Mouse (Mus musculus): ENCODE data around the gene Fabp7.

The Fabp7 gene

GRCm38 (mm10) chr10:57795542-57795941 is 10.9 kb downstream of the Fabp7 start:
- in situ Hi-C loops (cut with MboI, MseI) = loop anchor here in 1 of 2 experiments (5.0 to 10.0 kb wide), 2 partner anchors 42 to 51 kb away; no protein-coding TSS in a partner anchor

- in situ Hi-C loops (cut with MboI, MseI) = loop anchor here in 1 of 2 experiments (5.0 to 10.0 kb wide), 2 partner anchors 41 to 51 kb away; no protein-coding TSS in a partner anchor
These were observed 11.4 kb downstream of the Fabp7 start for GRCm38 (mm10) chr10:57796057-57796456.

GRCm38 (mm10) chr10:57799486-57799885 is 14.8 kb downstream of the Fabp7 start:
- in situ Hi-C loops (cut with MboI, MseI) = loop anchor here in 1 of 2 experiments (5.0 to 10.0 kb wide), 2 partner anchors 38 to 55 kb away; no protein-coding TSS in a partner anchor

GRCm38 (mm10) chr10:57807754-57808153 is 23.1 kb downstream of the Fabp7 start:
- in situ Hi-C loops (cut with MboI, MseI) = no loop called here

DNA sequence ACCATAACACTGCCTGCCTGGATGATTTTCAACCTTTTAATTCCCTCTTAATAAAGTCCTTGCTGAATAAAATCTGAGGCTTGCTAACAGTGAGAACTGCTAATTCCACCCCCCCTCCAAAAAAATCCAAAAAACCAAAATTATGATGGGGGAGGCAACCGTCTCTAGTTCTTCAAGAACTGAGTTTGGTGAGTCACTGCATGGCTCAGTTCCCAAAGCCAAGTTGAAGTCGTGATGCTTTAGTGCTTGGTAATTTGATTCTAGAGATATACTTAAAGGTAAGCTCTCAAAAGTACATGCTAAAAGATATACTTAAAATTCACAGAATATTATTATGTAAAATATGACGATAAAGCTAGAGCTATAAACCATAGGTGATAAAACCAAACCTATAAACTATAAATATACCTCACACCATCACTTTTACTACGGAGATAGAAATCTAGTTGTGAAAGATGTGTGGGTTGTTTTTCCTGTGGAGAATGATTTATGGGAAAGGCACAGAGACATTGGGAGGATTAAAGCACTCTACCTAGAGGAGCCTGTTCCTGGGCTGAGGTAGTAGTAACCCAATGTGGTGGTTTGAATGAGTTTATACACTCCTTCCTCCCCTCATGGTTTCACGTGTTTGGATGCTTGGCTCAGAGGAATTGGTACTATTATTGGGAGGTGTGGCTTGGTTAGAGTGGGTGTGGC is 27.6 kb downstream of the Fabp7 start:
- in situ Hi-C loops (cut with MboI, MseI) = no loop called here

GRCm38 (mm10) chr10:57814295-57814694 is 29.6 kb downstream of the Fabp7 start:
- in situ Hi-C loops (cut with MboI, MseI) = no loop called here

DNA sequence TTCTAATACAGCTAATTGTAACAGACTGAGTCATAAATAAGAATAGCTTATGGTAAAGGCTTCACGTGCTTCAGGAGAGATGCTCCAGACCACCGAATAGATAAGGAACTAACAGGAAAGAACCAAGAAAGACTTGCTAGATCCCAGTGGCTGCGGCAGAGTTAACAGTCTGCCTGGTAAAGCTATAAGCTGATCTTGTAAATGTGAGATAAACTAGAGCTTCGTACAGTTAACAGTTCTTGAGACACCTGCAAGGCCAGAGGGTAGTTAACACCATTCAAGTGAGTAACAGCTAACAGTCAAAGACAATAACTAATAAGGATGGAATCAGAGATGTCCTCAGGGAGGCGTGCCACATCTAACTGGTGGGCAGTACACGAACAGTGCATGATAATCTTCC is 31.2 kb downstream of the Fabp7 start:
- in situ Hi-C loops (cut with MboI, MseI) = no loop called here

DNA sequence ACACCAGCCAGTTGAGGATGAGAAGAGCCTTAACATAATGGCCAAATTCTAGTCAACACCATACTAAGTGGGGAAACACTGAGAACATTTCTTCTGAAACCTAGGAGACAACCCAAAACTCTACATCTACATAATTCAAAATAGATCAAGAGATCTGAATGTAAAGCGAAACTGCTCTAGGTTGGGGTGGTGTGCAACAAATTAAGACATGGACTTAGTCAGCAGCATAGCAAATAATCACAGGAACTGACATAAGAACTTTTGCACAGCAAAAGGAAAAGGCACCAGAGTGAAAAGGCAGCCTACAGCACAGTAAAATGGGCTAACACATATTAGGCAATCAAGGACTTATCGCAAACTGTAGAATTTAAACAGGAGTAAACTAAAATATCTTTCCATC is 34.5 kb downstream of the Fabp7 start:
- in situ Hi-C loops (cut with MboI, MseI) = no loop called here

DNA sequence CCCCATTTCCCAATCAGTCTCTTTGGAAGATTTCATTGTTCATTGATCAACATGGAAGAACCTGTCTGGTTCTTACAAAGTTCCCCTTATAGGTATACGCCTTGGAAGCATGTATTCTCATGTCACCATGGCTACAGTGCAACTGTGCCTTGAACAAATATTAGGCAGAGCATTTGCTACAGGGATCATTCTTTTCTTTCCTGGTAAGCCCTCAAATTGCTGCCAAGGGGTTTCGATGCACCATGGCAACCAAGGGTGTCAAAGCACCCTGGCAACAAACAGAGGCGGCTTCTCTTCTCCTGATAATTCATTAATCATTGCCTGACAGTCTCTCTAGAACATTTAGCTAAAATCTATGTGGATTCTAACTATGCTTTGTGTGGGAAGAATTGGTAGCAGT is 37.8 kb downstream of the Fabp7 start:
- in situ Hi-C loops (cut with MboI, MseI) = no loop called here

GRCm38 (mm10) chr10:57828649-57829048 is 44.0 kb downstream of the Fabp7 start:
- in situ Hi-C loops (cut with MboI, MseI) = loop anchor here in 1 of 2 experiments (5.0 kb wide), 1 partner anchor 356 kb away; no protein-coding TSS in a partner anchor

DNA sequence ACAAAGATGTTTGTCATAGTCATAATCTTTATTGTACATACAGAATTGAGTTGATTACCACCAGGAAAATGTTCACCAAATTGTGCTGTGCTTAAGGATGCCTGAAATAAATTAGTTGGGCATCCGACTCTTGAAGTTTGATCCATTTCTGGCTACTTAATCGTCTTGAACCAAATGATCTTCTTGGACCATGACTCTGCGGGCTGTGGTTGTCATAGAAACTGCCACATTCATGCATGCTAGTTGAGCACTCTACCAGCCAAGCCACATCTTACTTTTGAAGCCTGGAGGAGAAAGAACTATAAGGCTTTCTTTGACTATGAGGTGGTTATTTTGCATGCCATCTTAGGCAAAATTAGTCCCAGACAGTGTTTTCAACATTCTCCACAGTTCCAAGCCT is 44.9 kb downstream of the Fabp7 start:
- in situ Hi-C loops (cut with MboI, MseI) = loop anchor here in 1 of 2 experiments (5.0 kb wide), 1 partner anchor 357 kb away; no protein-coding TSS in a partner anchor

- in situ Hi-C loops (cut with MboI, MseI) = loop anchor here in 1 of 2 experiments (5.0 kb wide), 1 partner anchor 38 kb away; no protein-coding TSS in a partner anchor
These were observed 50.4 kb downstream of the Fabp7 start for GRCm38 (mm10) chr10:57835094-57835493.

DNA sequence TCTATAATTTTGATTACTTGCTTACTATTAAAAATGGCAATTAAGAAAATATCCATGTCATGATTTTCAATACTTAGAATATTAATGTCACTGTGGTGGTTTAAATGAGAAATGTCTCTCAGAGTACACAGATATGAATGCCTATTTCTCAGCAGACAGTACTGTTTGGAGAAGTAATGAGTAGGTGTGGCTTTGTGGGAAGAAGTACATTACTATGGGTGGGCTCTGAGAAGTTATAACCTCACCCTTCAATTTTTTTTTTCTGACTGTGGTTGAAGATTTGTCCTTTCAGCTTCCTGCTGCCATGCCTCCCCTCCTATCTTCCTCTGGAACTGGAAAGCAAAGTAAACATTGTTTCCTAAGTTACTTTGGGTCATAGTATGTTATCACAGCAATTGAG is 51.3 kb downstream of the Fabp7 start:
- in situ Hi-C loops (cut with MboI, MseI) = loop anchor here in 1 of 2 experiments (5.0 kb wide), 1 partner anchor 39 kb away; no protein-coding TSS in a partner anchor
